Mouse (Mus musculus) heart, adult 18-20 months (tissue): ENCODE results near the gene Mrps10. TPM values are rescaled to one million over a fixed set of nuclear protein-coding genes. Genes with fewer than 3 reads are reported as not detected.
"Not testable (repeated sequence)": the region's sequence is repeated elsewhere in the genome, so short reads cannot be mapped to it uniquely, and the experiment has no call there.

Source experiments
- DNase-seq, 2 experiments: peaks; one replicate each; pipeline ENCODE4 v3.0.0; 2021 to 2022; ENCODE audit warnings: mixed read lengths in 1 of 2
- total RNA-seq, 2 experiments: library from RNA; stranded (reverse); gene quantifications; 2 replicates each; pipeline ENCODE4 v1.2.3; 2021

The Mrps10 gene
- total RNA-seq, 2 experiments from 2014 or later = 24.5 to 25.1 TPM

- DNase-seq = no peak
Observed at GRCm38 (mm10) chr17:47381917-47382316, 13.2 kb downstream of the Mrps10 start.

- no peak for DNase-seq
Observed at GRCm38 (mm10) chr17:47383266-47383665, 14.6 kb downstream of the Mrps10 start.

GRCm38 (mm10) chr17:47384064-47384463, 15.4 kb downstream of the Mrps10 start:
- no peak for DNase-seq

- no peak for DNase-seq
Observed at GRCm38 (mm10) chr17:47385145-47385544, 16.5 kb downstream of the Mrps10 start, which contains the start of gene Guca1b. Gene Guca1b, plus strand, starts transcription at chr17:47385393.

- DNase-seq = peak; percentile 15 to 53
Observed at GRCm38 (mm10) chr17:47386649-47387048, 18.0 kb downstream of the Mrps10 start.

GRCm38 (mm10) chr17:47394223-47394869, 25.7 kb downstream of the Mrps10 start:
- peak; percentile 28 to 35 for DNase-seq

- DNase-seq = peak; percentile 50 to 53
Observed at GRCm38 (mm10) chr17:47395376-47395913, 26.8 kb downstream of the Mrps10 start.

- DNase-seq = no peak
Observed at GRCm38 (mm10) chr17:47399091-47399490, 30.4 kb downstream of the Mrps10 start.

- no peak for DNase-seq
Observed at GRCm38 (mm10) chr17:47400451-47400850, 31.8 kb downstream of the Mrps10 start, which contains the start of gene Guca1a. Gene Guca1a, minus strand, starts transcription at chr17:47400584.

GRCm38 (mm10) chr17:47407717-47408557, 39.2 kb downstream of the Mrps10 start:
- no peak for DNase-seq

GRCm38 (mm10) chr17:47408558-47408898, 39.8 kb downstream of the Mrps10 start:
- peak; percentile 36 to 73 for DNase-seq

- DNase-seq = peak; percentile 8 to 57
Observed at GRCm38 (mm10) chr17:47409897-47410861, 41.5 kb downstream of the Mrps10 start.

GRCm38 (mm10) chr17:47420195-47420594, 51.5 kb downstream of the Mrps10 start:
- DNase-seq = no peak

GRCm38 (mm10) chr17:47421566-47421965, 52.9 kb downstream of the Mrps10 start:
- DNase-seq = no peak

- not testable (repeated sequence) for DNase-seq
Observed at GRCm38 (mm10) chr17:47422616-47423015, 53.9 kb downstream of the Mrps10 start.

GRCm38 (mm10) chr17:47424186-47424585, 55.5 kb downstream of the Mrps10 start:
- DNase-seq = no peak

GRCm38 (mm10) chr17:47427316-47427715, 58.6 kb downstream of the Mrps10 start:
- no peak for DNase-seq

- DNase-seq = peak; percentile 32 to 55
Observed at GRCm38 (mm10) chr17:47428831-47429304, 60.2 kb downstream of the Mrps10 start.

GRCm38 (mm10) chr17:47430815-47431214, 62.1 kb downstream of the Mrps10 start:
- DNase-seq = no peak
